Mouse (Mus musculus): ENCODE data around the gene Tsga10ip. TPM values are rescaled to one million over a fixed set of nuclear protein-coding genes. Genes with fewer than 3 reads are reported as not detected.
A peak's percentile ranks its signal among the peaks of the same experiment; 100 is the strongest.
"Not testable (repeated sequence)": the region's sequence is repeated elsewhere in the genome, so short reads cannot be mapped to it uniquely, and the experiment has no call there.

Tsga10ip gene
- total RNA-seq, 4 experiments from 2014 or later, result 0.25 to 0.75 (median 0.39) TPM

DNA sequence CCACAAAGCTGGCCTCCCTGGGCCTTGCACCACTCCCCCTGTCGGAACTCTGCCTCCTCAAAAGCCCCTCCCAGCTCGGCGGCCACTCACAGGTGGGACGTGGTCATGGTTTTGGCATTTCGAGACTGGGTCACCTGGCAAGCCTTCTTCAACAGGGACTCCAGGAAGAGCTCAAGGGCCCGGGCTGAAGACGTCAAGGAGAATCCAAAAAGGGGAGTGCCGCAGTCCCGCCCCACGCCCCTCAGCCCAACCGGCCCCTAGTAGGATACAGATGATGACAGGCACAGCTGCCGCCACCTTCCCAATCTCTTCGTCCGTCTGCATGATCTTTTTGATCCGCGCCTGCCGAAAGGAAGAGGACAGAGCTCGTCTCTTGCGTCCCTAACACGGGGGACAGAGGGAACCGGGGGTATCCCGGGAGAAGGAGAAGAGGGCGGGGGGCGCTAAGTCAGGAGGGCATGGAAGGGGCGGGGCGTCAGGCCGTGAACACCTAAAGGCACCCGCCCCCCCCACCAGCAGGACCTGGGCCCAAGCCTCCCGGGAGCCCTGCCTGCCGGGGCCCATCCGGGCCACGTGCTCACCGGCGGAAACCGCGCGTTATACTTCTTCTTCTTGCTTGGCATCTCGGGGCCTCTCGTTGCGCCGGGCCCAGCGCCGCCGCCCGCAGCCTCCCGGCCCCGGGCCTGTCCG is 21.9 kb upstream of the Tsga10ip start:
- peak; percentile 55 for DNase-seq (ENCODE audit: low spot score)

DNA sequence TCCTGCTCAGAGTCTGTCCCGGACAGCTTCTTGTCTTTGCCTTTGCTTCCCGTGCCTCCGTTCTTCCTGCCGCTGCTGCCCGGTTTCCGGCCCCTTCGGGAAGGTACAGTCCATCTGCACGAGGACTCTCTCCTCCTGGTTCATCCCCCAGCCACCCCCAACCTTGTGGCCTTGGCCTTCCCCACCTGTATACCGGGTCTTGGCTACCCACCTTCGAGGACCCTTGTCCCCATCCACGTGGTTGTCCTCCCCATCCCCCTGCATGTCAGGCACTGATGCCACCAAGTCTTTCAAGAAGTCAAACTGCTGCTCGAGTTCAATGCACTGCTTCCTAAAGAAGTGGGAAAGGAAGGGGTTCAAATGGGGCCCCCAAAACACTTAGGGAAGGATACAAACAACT is 21.2 kb upstream of the Tsga10ip start:
- DNase-seq (ENCODE audit: low spot score), result no peak

DNA sequence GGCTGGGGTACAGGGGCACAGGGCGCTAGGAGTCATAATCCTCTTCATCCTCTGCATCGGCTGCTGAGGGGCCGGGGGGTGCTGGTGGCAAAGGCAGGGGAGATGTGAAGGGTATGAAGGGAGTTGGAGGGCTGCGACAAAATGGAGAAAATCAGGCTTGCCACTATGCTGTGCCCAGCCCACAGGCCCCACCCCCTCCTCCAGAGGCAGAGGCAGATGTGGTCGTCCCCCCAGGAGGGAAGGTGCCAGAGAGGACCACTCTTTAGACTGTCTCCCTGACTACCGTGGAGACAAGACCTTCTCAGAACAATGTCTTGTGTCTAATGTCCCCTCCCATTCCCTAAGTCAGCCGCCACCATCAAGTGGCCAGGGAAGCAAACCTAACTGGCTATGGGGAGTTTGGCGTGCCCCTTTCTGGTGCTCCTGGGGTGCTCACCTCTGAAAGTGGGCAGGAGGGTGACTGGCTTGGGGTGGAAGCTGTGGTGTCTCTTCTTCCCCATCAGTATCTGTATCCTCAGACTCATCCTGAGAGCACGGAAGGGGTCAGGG is 20.6 kb upstream of the Tsga10ip start:
- no peak for DNase-seq (ENCODE audit: low spot score)

DNA sequence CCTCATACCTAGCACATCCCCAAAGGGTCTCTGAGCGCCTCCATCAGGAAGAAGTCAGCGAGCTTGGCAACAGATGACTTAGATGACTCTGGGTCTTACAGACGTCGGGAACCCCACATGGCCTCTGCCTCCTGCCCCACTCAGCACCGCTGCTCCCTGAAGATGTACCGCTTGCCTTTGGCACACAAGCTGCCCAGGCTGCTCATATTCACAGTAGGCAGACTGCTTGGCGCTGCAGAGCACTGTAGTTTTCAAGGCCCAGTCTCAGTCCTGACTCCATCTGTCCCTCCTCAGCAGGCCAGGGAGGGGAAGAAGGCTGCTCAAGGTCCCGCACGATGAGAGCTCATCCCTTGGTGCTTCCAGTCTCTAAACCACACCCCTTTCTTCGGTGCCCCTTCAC is 19.9 kb upstream of the Tsga10ip start:
- DNase-seq (ENCODE audit: low spot score), result no peak

DNA sequence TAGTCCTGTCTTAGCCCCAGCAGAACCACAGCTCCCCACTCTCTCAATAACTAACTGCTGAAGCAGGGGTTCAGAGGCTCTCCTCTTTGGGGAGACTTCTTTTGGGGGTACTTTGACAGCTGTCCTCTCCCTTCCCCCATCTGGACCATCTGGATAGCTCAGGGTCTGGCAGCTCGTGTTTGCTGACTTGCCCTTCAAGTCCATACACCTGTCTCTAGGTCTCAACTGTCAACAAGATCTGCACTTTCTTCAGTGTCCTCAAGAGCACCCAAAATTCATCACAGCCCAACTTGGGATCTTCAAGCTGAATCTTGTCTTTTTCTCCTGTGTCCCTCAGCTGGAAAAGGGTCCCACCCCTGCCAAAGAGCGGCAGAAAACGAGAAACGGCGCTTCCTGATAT is 19.5 kb upstream of the Tsga10ip start:
- DNase-seq (ENCODE audit: low spot score), result no peak

DNA sequence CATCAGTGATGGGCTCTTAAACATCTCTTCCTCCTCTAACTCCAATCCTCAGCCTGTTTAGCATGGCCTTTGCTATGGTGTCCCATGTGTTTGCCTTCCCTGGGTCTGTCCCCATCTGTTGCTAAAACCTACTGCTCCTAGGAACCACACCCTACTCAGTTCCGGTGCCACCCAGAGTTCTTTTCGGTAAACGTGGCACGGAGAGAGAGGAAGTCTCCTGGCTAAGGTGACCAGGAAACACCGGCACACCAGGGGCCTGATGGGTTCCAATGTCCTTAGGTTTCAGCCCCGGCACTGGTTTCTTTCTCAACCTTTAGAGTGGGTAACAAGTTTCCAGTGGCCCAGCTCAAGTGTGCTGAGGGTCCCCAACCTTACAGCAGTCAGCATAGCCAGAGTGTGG is 18.3 kb upstream of the Tsga10ip start:
- DNase-seq (ENCODE audit: low spot score), result no peak

DNA sequence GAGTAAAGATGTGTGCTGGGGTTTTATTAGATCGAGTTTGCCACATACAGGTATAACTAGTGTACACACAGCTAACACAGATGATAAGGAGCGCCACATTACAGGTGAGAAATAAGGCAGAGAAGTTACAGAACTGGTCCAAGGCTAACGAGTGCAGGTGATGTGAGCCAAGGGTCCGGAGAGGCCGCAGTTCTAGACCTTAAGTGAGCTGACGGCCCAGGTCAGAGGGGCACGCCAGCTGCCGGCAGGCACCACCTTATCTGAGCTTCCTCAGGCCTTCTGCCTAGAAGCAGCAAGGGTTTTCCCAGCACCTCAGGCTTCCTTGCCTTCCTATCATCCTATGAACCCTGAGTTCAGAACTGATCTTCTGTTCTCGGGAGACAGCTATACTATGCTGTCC is 17.3 kb upstream of the Tsga10ip start:
- no peak for DNase-seq (ENCODE audit: low spot score)

DNA sequence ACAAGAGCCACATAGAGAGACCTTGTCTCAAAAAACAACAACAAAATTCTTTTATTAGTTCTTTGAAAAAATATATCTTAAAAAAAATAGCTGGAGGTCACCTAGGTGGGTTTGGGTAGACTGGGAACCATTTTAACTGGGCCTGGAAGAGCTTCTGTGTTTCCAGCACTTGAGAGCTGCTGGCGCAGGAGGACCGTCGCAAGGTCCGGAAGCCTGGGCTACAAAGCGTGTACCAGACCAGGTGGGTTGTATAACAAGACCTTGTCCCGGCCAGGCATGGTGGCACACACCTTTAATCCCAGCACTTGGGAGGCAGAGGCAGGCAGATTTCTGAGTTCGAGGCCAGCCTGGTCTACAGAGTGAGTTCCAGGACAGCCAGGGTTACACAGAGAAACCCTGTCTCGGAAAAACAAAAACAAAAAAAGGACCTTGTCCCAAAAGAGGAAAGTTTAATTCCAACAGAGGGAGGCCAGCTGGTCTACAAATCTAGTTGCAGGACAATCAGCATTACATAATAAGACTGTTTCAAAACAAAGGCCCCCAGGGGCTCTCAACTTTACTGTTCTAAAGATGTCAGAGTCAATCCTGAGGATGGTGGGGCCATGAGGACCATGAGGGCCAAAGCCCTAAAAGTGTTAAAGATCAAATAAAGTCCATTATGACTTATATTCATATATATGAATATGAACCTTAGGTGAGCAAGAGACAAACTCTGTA is 16.6 kb upstream of the Tsga10ip start:
- no peak for DNase-seq (ENCODE audit: low spot score)

DNA sequence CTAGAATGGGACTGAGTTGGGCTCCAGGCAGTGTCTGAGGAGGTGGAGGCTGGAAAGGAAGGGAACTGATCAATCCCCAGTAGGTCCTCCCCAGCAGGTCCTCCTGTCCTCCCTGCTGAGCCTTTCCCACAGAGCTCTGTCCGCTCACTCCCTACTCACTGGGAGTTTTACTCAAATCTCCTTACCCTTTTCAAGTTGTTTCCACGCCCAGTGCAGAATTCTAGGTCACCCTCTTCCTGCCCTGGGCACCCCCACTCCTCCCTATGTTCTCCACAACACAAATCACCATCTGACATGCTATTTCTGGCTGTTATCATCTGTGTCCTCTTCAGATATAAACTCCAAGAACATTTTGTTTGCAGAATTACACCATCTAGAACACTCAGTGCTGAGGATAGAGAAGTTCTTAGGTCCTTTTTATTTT is 12.2 kb upstream of the Tsga10ip start:
- DNase-seq (ENCODE audit: low spot score), result peak; percentile 80

DNA sequence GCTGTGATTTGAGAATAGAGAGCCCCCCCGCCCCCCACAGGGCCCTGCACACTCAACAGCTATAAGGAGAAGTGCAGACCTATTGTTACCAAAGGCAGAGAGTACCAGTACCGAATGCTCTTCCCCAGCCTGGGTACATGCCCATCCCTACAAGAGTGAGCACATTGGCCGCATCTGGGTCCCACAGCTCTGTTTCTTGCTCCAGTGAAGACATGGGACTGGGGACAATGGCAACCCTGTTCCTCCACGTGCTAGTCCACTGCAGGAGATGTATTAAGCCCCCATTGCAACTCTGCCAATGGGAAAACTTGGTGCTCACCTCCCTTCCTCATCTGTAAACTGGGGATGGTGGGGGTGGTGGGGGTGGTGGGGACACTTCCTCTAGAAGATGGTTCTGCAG is 11.5 kb upstream of the Tsga10ip start:
- no peak for DNase-seq (ENCODE audit: low spot score)

DNA sequence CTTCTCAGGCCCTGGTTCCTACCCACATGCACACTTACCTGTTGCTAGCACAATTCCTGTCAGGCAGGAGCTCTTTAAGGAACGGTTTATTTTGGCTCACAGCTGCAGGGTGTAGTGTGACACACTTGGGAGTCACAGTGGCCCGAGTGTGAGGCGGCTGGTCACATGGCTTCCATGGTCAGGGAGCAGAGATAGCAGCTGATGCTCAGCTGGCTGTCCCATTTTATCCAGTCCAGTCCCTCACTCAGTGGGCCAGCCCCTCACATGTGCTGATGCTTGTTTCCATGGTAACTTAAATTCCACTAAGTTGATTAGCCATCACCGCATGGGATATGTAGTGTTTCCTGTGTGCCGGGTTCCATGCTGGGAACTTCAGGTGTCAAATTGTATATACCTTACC is 9.6 kb upstream of the Tsga10ip start:
- no peak for DNase-seq (ENCODE audit: low spot score)

DNA sequence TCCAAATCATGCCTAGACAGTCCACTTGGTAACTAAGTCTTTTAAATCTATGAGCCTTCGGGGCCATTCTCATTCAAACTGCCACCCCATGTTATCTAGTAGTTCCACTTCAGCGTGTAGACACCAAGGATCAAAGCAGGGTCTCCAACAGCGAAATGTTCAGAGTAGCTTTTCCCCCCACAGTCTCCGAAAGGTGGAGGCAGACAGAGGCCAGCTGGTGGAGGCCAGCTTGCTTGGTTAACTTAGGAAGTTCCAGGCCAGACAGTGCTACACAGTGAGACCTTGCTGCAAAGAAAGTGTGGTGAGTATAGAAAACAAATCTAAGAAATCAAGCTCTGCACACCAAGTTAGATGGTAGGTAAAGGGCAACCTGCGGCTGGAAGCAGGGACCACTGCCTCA is 8.3 kb upstream of the Tsga10ip start:
- no peak for DNase-seq (ENCODE audit: low spot score)

DNA sequence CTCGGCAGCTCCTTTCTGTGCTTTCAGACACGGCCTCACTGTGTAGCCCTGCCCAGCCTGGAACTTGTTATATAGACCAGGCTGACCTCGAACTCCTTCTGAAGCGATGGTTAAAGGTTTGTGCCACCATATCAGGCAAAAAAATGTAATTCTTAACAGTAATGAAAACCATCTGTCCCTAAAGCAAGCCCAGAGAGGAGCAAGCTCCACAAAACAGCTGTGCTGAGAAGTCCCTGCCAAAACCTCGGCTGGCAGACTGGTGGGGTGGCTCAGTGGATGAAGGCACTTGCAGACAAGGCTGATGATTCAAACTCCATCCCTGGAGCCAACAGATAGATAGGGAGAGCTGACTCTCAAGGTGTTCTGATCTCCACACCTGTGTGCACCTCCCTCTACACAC is 6.7 kb upstream of the Tsga10ip start:
- DNase-seq (ENCODE audit: low spot score), result no peak

DNA sequence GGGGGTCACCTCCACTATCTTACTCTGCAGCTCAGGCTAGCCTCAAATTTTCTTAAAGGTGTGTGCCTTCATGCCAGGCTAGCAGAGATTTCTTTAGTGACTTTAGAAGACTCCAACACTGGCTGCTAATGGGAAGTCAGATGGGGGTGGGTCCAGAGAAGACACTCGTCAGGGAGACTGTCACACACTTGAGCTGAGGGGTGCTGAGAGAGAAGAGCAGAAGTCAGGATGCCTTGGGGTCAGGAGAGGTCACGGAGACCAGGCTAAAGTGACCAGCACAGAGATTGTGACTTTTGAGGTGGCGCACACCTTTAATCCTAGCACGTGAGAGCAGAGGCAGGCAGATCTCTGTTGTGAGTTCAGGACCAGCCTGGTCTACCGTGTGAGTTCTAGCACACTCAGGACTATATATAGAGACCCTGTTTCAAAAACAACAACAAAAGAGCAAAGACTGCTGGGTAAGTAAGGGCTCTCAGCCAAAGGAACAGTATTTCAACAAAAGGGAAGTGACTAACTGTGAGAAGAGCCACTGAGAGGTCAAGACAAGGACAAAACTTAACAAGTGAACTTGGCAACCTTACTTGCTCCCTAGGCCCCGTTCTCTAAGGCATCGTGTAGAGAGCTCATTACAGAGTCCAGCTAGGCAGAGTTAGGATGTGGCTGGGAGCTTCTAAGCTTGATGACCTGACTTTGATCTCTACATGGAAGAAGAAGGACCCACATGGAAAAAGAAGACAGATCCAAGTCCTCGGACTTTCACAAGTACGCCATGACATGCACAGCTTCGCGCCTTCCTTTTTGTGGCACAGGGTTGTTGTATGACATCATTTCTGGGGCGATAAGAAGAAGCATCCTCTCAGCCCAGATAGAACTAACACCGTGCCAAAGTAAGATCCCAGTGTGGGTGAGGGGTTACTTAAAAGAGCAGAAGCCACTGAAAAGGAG is 6.0 kb upstream of the Tsga10ip start:
- DNase-seq (ENCODE audit: low spot score), result peak; percentile 84

DNA sequence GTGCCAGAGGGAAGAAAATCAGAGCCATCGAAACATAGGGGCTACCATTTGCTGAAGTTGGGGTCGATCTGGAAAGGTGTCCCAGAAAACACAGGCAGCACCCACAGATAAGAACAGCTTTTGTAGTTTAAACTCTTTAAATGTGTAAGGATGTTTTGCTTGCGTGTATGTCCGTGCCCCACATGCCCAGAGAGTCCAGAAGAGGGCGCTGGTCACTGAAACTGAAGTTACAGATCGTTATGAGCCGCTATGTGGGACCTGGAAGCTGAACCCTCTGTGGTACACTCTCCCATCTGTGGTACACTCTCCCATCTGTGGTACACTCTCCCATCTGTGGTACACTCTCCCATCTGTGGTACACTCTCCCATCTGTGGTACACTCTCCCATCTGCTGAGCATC is 4.8 kb upstream of the Tsga10ip start:
- no peak for DNase-seq (ENCODE audit: low spot score)

DNA sequence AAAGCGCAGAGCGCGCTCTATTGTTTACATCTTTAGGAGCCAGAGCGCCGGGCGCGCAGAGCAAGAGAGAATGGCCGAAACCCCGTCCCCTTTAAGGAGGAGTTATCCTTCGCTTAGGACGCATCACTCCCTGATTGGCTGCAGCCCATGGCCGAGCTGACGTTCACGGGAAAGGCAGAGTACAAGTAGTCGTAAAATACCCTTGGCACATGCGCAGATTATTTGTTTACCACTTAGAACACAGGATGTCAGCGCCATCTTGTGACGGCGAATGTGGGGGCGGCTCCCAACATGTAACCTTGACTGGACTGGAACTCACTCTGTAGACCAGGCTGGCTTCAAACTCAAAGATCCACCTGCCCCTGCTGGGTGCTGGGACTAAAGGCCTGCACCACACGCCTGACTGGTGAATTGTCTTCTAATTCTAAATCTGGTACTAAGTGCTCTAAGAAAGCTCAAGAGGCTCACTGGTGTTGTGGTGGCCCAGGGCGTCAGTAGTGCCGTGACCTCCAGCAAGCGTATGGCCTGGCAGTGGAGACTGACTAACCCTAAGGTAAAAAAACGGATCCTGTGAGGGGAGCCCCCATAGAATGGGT is 4.3 kb upstream of the Tsga10ip start:
- DNase-seq (ENCODE audit: low spot score), result not testable (repeated sequence)

DNA sequence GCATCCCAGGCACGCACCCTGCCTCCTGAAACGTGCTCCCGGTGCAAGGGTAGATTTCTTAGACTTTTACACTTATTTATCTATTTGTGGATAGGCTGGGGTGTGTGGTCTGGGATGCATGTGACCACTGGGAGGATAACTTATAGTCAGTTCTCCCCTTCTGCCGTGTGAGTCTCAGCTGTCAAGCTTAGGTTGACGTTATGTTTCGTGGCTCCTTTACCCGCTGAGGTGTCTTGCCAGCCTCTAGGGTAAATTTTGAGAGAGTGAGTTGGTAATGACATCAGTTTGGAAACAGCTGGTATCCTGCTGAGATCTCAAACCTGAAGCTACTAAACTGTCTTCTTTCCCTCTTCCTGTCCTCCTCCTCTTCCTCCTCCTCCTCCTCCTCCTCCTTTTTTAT is 3.6 kb upstream of the Tsga10ip start:
- no peak for DNase-seq (ENCODE audit: low spot score)

DNA sequence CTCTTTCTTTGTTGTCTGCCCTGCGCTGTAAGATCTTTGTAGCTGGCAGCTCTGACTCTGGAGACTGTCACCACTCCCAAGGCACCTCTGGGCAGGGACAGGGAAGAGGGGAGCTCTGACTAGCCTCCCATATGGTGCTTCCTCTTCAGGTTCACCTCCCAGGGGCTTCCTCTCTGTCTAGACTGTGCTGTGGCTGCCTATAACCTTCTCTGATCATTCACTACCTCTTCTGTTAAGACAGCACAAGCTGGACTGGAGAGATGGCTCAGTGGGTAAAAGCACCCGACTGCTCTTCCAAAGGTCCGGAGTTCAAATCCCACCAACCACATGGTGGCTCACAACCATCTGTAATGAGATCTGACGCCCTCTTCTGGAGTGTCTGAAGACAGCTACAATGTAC is 1.3 kb downstream of the Tsga10ip start:
- not testable (repeated sequence) for DNase-seq (ENCODE audit: low spot score)

DNA sequence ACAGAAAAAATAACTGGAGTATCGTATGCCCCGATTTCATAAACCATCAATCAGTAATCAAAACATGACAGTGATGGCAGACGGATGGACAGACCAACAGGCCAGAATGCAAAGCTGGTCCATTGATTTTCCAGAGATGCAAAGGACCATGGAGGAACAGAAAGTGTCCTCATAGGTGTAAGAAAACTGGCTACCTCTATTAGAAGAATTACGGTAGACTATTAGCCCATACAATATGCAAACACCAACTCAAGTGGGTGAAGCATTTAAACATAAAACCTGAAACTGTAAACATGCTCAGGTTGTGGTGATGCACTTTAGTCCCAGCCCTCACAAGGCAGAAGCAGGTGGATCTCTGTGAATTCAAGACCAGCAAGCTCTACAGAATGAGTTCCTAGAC is 7.0 kb downstream of the Tsga10ip start:
- no peak for DNase-seq (ENCODE audit: low spot score)

DNA sequence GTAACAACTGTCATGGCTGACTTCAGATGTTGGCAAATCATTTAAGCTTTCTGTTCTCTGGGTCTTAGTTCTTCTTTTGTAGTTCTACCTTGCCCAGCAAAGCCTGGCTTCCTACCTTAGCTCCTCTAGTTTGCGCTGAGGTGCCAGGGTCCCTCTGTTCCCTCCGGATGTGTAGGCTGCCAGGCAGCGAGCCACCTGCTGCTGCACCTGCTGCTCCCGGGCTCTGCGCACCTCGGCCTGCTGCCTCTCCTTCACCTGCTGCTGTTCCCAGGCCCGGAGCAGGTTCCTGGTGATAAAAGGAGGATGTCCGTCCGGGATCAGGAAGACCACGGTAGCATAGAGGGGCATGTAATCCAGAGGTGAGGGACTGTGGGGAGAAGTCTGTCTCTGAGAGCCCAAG is 8.2 kb downstream of the Tsga10ip start:
- DNase-seq (ENCODE audit: low spot score), result no peak

DNA sequence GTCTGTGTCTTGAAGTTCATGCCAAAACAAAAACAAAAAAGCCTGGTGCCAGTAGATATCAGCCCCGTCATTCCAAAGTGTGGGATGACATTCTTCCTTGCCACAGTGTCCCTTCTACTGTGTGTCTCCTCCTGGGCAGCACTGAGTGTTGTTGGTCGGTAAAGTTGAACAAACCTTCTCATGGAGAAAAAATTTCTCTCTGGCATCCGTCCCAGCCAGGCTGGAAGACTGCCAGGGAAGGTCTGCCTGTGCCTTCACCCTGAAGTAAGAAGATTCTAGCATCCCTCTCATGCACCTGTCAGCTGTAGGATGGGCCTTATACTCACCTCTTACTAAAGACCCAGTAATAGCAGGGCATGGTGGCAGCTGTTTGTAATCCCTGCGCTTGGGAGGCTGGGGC is 9.4 kb downstream of the Tsga10ip start:
- DNase-seq (ENCODE audit: low spot score), result peak; percentile 51

DNA sequence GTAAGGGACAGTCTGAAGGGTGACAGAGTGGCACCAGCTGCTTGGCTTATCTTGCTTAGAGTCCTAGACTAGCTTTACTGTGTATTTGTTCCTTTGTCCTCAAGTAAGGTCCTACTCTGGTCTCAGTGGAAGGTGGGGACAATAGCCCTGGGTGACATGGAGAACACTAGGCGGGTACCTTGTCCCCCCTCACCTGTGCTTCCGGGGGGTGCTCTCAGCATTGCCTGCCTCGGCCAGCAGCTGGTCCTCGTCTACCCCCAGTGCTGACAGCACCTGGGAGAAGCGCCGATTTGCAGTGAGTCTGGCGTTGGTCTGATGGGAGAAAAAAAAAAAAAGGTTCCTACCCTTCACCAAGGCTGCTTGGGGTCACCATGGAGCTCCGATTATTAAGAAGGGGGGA is 11.9 kb downstream of the Tsga10ip start:
- DNase-seq (ENCODE audit: low spot score), result no peak
